Mouse (Mus musculus): ENCODE measurements around the gene Wscd2.

Wscd2 gene

DNA sequence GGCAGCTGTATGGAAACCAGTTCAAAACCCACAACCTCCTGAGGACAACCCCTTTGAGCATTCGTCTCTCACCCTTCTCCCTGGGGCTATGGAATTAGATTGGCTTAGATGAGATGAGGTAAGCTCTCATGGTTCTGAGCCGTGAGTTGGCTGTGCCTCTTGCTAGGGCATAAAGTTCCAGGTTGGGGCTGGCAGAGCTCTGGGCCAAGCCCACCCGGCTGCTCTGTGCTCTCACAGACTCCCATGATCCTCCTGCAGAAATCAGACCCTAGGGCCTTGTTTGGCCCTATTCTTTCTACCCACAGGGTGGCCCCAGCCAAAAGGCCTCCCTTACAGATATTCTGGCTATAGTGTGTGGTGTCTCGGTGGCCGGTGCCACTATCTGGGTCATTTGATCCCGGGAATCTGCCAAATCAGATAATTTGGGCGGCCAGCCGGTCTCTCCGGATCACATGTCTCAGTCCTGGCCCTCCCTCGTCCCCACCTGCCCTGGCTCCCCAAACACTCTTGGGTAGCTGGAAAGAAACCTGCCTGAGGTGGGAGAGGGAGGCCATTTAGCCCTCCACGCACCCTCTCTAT lies 4.5 kb upstream of the Wscd2 start:
- DNase-seq (ENCODE audit: low spot score): no peak

DNA sequence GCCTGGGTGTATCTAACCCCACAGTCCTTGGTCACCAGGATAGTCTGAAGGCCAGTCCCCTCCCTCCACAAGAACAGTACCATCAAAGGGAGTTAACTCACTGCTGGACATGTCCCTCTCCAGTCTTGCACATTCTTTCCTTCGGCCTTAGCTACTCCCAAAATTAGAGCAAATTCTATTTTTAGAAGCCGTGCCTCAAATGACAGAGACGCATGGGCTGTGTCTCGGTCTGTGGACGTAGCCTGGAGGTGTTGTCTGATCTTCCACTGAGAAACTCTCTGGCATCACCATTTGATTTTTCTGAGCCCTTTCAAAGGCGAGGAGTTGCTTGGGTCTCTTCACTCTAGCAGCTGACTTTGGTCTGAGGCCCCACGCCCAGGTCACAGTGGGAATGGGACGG lies 2.3 kb upstream of the Wscd2 start:
- DNase-seq (ENCODE audit: low spot score): no peak

DNA sequence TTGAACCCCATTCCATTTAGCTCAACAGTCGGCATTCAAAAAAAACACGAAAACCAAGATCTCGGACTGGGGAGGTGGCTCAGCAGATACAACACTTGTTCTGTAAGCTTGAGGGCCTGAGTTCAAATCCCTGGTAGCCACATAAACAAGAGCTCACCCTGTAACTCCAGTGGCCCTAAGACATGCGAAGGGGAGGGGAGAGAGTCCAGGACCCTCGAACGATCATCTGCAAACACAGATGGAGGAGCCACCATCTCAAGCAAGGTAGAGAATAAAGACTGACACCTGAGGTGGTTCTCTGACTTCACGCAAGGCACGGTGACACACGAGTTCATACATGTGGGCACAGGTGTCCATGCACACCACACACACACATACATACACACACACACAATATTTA lies 516 bp upstream of the Wscd2 start:
- no peak for DNase-seq (ENCODE audit: low spot score)

DNA sequence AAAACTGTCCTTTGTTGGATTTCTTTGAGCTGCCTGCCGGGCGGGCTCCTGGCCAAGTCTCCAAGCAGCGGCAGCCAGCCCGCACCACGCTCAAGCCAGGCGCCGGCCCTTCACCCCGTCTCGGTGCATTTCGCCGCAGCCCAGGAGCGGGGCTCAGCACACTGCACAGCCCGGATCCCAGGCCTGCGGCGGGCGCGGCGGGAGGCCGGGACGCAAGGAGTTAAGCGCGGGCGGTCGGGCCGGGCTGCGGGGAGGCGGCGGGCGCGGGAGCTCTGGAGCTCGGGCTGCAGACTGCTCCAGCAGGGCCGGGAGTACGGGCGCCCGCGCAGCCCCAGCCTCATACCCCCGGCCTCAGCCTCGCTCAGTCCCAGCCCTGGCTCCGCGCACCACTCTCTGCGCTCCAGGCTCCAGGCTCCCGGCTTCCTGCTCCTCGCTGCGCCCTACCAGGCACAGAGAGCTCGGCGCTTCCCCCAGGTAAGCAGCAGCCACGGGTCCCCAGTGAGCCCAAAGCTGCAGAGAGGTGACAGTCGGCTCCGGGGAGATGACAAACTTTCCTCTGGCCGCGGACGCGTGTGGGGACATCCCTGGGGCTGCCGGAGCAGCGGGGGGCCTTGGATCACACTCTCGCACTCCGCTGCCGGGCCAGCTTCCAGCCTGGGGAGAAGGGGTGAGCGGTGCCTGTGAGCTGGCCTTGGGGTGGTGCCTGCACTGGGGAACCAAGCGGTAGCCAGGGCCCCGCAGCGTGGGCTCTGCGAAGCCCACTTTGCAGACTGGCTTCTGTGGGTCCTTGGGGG lies 531 bp downstream of the Wscd2 start:
- peak; percentile 32 for DNase-seq (ENCODE audit: low spot score)

DNA sequence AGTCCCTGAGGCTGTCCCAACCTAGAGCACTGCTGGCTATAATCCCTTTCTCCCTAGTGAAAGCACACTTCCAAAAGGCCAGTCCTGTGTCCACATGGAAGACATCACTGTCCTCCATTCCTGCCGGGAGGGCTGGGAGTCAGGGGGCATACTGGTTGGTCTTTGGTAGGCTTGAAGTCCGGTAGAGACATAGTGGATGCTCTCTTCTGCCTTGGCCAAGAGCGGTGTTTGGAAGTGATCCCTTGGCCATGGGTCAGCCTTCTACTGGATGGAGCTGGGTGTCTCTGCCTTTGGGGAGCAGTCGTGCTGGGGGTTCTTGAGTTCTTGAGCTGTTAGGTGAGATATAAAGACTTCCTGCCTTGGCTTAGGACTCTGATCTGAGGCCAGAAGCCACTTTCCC lies 1.4 kb downstream of the Wscd2 start:
- DNase-seq (ENCODE audit: low spot score): no peak

DNA sequence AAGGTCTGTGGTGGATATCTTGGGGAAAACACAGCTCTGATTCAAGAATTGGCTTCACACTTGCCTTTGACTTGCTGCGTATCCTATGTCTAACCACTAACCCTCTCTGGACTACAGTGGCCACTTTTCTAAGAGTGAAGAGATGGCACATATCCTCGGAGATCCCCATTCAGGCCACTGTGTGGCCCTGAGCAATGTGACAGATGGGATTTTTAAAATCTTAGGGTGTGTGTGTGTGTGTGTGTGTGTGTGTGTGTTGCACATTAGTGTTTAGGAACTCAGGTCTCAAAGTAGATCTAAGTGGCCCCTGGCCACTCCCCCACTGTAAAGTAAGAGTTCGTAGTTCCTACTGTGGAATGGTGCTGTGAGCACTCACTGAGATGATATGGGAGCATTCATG lies 1.9 kb downstream of the Wscd2 start:
- no peak for DNase-seq (ENCODE audit: low spot score)

DNA sequence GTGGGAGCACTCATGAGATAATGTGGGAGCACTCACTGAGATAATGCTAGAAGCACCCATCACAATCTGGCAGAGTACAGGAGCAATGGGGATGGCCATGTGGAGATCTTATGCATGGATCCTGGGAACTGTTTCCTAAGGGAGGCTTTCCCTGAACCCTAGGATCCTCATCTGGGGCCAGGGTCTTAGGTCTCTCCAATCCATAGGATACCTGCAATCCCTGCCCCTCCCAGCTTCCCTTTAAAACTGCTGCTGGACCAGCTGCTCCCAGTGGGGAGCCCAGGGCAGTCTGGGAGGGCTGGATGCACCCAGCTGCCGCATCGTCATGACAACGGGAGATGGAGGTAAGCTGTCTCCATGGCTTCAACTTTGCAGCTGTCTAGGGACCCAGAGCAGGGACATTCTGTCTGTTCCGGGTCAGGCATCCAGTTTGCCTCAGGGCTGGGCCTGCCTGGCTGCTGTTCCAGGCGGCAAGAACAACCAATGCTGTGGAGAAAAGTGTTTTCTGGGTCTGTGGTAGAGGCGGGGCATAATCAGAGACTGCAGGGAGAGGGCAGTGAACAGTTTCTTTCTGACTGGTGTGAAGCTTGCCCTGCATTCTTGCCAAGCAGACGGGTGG lies 2.4 kb downstream of the Wscd2 start:
- DNase-seq (ENCODE audit: low spot score): no peak

DNA sequence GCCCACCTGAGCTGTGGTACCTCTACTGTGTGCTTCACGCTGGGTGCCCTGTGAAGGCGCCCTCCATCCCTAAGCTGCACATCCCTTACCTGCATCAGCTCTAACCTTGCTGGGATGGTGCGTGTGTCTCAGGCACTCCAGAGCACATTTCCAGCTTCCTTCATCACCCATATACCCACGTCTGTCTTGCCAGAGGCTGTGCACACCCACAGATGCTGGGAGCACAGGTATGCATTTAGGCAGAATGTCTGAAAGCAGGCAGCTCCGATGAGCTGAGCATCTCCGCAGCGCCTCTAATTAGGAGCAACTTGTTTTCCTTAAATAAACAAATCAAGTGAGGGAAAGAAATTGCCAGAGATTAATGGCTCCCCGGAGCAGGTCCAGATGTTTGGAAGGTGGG lies 3.9 kb downstream of the Wscd2 start:
- no peak for DNase-seq (ENCODE audit: low spot score)

DNA sequence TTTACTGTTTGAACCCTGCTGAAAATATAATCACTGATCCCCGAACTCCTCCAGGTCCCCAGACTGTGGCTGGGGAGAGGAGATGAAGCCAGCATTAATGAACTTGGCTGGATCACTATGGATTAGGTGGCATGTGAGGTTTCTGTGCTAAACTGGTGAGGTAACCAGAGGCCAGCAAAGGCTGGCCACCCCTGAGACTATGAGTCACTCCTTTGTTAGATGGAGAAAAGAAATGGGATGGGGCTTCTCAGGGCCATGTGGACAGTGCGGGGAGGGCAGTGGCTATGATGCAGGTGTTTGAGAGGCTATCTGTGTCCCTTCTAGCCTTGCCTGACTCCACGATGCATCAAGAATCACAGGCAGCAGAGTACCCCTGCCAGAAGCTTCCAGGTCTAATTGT lies 6.8 kb downstream of the Wscd2 start:
- DNase-seq (ENCODE audit: low spot score): no peak

DNA sequence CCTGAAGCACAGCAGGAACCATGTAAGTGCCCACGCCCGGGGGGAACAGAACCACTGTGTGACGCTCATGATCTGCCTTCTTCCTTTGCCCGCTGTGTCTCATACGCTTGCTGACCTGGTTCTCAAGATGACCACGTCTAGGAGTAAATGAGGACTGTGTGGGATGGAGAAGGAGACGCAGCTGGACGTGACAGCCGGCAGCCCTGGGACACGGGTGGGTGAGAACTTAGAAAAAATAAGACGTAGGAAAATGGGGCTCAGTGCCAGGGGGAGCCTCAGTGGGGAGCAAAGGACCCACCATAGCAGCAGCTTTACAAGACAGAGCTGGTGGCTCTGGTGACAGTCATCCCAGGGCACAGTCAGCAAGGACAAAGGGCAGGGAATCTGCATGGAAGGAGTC lies 9.3 kb downstream of the Wscd2 start:
- no peak for DNase-seq (ENCODE audit: low spot score)

DNA sequence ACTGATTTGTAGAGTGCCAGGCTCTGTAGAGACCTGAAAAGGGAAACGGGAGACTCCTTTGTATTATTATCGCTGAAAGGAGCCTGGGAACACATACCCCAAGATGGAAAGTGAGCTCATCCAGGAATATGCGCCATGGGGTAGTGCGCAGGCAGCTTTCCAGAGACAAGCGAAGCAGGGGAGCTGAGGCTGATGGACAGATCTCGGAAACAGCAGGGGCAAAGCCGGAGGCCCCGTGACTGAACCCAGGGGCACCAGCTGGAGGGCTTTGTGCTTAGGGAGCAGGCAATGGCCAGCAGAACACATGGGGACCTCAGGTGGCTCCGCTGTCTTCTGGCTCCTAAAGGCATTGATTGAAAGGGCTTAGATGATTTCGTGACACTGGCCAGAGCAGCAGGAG lies 13.1 kb downstream of the Wscd2 start:
- DNase-seq (ENCODE audit: low spot score): no peak

DNA sequence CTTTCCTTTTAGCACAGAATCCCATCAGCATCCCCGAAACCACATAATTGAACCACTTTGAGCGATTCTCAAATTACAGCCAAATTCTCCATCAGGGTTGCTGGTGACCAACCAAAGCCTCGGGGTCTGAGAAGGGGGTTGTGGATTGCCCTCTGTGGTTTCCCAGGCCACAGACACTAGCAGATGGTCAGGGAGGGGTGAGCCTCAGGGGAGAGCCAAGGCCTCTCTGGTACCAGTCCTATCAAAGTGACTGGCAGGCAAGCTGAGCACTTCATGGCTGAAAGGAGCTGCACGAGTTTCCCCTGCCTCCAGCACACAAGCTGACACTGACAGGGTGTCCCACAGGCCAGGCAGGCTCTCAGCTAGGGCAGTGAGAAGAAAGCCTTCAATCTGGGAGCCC lies 14.5 kb downstream of the Wscd2 start:
- no peak for DNase-seq (ENCODE audit: low spot score)

DNA sequence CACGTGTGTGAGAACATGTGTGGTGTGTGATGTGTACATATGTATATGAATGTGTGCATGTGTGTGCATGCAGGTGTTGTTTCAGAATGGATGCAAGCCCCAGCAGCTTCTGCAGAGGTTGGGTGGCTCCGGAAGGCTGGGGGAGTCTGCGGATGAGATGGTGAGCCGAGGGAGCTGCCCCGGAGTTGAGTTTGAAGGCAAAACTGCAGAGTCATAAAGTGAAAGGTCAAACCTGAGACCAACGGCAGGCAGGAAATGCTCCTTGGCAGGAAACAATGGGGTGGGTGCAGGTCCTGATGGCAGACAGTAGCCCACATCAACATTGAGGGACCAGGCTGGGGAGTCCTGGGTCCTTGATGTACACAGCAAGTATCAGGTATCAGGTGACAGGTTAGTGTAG lies 15.9 kb downstream of the Wscd2 start:
- no peak for DNase-seq (ENCODE audit: low spot score)

DNA sequence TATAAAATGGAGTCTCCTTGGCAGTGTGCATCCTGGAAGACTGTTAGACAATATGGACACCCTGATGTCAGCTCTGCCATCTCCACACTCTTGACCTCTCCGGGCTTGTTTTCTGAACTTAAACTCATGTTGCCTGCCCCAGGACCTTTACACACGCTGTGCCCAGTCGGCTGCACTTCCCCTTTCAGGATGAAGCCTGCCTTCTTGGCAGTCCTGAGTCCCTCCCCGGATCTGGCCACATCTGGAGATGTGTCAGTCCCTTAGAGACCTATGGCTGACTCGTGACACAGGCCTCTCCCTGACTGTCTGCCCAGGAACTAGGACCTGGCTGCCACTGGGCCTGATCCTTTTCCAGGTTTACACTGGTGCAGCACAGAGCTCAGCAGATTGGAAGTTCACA lies 16.6 kb downstream of the Wscd2 start:
- no peak for DNase-seq (ENCODE audit: low spot score)

DNA sequence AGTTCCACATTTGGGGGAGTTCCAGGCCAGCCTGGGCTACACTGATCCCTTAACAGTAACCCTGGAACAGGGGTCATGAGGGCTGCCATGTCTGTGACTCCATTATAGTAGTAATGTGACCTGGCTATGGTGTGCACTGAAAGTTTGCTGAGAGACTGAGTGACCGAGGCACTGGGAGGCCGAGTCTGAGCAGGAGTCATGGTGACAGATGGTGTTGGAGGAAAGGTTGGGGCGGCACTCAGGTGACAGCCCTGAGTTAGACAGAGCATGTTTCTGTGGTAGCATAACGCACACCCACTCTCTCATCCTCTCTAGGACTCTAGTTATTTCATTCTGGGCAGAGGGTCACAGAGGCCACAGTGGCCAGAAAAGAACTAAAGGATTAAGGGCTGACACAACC lies 19.0 kb downstream of the Wscd2 start:
- no peak for DNase-seq (ENCODE audit: low spot score)

DNA sequence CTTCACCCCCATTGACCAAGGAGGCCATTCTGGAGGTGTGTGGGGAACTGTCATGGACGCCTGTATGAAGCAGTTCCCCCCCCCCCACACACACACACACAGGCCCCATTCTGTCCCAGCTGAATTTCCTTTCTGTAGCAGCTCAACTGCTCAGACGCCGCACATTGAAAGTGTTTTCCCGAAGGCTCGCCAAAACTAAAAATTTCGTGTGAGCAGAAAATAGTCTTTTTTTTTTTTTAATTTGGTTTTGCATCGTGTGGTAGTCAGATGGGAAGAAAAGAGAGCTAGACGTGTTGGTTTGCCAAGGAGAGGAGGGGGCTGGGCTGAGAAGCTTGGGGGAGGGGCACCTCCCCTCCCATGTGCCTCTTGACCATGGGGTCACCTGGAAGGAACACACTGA lies 23.5 kb downstream of the Wscd2 start:
- DNase-seq (ENCODE audit: low spot score): no peak

DNA sequence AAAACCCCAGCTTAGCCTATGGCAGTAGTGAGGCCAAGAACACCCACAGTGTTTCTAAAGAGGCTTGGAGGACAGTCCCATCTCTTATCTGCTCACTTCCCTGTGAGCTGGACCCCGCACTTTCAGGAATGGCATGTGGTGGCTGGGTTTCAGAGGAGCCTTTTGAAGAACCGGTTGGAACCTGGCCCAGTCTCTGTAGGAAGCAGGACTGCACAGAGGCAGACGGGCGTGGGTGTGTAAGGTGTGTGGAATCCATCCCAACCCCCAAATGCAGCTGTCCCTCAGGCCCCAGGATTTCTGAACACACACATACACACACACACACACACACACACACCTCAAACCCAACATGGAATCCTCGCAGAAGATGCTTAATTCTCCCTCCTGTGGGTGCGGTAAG lies 23.9 kb downstream of the Wscd2 start:
- no peak for DNase-seq (ENCODE audit: low spot score)

DNA sequence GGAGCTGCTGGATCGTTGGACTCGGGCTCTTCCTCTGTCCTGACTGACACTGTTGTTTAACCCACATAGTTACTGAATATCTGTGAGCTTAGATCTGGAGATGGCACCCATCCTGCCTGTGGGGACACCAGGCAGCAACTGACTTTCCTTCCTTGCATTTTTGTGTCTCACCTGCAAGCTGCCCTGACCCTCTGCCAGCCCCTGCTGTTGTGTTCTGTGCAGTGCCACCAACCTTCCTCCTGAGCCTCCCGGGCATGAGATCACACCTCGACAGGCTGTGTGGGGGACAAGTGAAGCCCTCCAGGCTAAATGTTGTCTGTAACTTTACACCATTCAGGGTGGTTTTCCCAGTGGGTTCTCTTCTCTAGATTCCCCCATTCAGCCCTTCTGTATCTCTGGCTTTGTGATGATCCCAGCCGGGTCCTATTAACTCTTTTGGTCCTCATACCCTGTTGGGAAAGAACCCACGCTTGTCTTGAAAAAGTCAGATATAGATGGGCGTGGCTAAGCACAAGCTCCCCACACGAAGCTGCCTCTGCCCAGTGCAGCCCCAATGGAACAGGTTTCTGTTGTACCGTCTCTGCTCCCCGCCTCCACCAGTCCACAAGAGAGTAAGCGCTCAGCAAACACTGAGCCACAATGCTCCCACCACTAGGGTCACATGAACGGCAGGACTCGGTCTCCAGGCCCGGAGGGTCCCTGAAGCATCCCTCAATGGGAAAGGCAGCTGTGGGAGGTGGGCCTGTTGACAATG lies 26.2 kb downstream of the Wscd2 start:
- DNase-seq (ENCODE audit: low spot score): no peak

DNA sequence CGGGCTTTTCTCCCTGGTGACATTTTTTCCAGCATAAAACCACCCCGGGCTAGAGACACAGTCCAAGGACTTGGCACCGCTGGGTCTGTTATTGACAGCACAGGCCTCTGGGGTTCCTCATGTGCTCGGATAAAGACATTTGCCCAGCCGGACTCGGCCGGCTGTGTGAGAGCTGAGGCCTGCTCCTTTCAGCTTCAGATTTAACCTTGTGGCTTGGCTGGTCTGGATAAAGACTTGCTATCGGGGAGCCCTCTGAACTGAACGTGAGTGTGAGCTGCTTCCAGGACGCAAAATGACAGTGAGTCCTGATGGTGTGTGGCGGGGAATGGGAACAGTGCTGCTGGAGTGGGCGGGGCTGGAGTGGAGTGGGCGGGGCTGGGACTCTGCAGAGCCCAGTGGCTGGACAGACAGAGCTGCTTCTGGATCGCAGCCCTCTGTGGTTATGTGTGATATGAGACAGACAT lies 26.8 kb downstream of the Wscd2 start:
- DNase-seq (ENCODE audit: low spot score): no peak

DNA sequence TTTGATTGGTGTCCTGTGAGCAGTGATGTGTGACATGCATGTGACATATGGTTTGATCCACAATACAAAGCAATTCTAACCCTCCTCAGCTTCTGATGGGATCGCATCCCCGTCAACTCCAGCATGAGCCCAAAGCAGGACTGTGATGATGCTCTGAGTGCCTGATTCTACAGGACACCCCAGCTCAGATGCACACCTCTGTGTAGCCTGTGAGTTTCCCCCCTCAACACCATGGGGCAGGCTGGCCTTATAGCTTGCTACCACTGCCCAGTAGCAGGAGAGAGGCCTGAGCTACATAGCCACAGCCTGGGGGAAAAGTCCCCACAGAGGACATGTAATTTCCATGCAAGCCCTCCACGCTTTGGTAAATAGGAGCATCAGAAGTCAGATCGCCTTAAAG lies 27.3 kb downstream of the Wscd2 start:
- no peak for DNase-seq (ENCODE audit: low spot score)

DNA sequence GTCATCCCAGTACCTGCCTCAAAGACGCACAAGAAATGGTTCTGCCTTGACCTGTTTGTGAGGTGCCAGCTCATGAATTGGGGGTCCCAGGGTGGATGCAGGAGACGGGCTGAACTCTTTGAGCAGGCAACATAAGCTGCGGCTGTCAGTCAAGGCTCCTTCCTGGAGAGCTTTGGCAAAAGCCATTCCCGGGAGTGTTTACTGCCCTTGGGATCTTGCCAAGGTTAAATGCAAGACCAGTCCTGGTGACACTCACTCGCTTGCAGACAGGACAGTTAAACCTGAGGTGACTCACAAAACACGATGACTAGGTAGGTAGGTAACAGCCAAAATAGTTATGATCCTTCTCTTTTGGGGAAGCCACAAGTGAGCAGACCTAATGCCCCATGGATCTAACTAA lies 30.9 kb downstream of the Wscd2 start:
- DNase-seq (ENCODE audit: low spot score): no peak

DNA sequence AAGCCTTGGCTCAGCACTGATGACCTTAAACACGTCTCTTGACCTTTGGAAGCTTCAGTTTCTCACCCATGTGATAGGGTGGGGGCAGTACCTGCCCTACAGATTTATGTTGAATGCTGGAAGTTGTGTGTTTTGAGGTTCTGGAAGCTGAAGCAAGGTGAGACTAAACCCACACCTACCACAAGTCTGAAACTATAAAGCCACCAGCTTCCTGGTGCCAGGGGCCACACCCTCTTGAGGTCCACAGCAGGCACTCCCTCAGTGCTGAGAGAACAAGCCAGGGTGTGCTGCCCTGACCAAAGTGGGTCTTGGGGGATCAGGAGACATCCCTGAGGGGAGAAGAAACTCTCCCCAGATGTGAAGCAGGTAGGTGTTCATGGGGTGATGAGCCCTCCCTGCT lies 48.7 kb downstream of the Wscd2 start:
- no peak for DNase-seq (ENCODE audit: low spot score)

DNA sequence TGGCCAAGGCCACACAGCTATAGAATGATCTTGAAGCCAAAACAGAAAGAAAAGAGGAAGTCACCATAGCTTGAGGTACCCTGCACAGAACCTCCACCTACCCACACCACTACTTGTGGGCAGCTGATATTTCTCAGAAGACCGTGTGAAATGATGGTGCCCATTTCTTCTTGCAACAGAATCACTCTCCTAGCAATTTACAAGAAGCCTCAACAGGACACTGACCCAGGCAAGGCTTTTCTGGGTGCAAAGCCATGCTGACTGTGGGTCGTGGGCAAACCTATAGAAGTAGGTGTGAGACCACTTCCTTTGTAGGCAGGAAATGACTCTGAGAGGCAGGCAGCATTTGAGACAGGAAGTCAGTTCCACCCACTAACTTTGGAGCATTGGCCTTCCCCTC lies 49.3 kb downstream of the Wscd2 start:
- no peak for DNase-seq (ENCODE audit: low spot score)
